Mouse (Mus musculus): ENCODE data around the gene Mgmt.

The Mgmt gene

GRCm38 (mm10) chr7:137048086-137048922 lies 153.9 kb downstream of the Mgmt start:
- in situ Hi-C loops (cut with MboI; ENCODE audit: unreplicated experiment in 2 of 2), result no loop called here

- in situ Hi-C loops (cut with MboI; ENCODE audit: unreplicated experiment in 2 of 2), result no loop called here
Observed at GRCm38 (mm10) chr7:137054343-137054742, 159.9 kb downstream of the Mgmt start.

DNA sequence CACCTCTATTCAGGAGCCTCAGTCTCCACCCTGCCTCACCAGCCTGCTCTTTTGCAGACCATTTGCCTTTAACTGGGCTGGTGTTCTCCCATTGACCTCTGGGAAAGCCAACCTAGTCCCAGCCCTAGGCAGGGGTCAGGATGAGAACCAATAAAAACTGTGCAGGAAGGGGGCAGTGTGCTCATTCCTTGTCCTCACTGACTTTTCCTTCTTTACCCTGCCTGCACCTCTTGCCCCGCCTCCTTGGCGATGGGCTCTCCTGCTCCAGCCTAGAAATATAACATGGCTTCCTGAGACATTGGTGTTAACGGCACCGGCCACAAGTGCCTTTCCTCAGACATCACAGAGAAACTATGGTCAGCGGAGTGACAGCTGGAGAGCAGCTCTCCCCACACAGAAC lies 161.7 kb downstream of the Mgmt start:
- in situ Hi-C loops (cut with MboI; ENCODE audit: unreplicated experiment in 2 of 2), result no loop called here

GRCm38 (mm10) chr7:137060488-137060887 lies 166.1 kb downstream of the Mgmt start:
- in situ Hi-C loops (cut with MboI; ENCODE audit: unreplicated experiment in 2 of 2), result no loop called here

DNA sequence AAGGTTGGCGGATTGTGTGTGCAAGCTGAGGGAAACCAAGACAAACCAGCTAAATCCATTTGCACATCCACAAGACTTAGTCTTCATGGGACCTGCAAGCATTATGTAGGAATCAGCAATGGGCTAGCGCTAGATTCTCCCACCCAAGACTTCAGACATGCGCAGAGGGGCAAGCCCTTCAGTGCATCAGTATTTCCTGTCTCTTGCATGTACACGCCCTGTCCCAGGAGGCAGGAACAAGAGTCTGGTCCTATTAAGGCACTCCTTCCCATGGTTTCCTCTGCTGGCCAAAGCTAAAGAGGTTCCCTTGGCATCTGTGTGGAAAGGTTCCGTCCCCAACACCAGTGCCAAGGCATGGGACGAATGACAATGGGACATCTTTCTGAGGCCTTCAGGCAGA lies 166.7 kb downstream of the Mgmt start:
- in situ Hi-C loops (cut with MboI; ENCODE audit: unreplicated experiment in 2 of 2), result no loop called here

DNA sequence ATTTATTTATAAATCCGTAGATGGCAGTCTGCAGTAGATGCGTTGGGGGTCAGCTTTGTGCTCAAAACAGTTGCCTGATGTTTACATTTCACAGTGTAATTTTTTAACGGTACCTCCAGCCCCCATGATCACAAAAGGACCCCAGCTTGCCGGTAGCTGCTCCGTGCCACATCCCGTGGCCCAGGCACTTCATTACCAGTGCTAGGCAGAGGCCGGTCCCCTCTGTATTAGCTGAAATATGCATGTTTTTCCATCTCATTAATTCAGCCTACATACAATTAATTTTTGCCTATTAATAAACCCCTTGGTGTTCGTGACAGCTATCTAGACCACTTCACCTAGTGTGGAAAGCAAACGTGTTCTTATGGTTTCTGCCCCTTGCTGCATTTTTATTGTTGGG lies 169.8 kb downstream of the Mgmt start:
- in situ Hi-C loops (cut with MboI; ENCODE audit: unreplicated experiment in 2 of 2), result no loop called here

GRCm38 (mm10) chr7:137065408-137065807 lies 171.0 kb downstream of the Mgmt start:
- in situ Hi-C loops (cut with MboI; ENCODE audit: unreplicated experiment in 2 of 2), result no loop called here

- in situ Hi-C loops (cut with MboI; ENCODE audit: unreplicated experiment in 2 of 2), result no loop called here
Observed at GRCm38 (mm10) chr7:137066211-137066610, 171.8 kb downstream of the Mgmt start.

- in situ Hi-C loops (cut with MboI; ENCODE audit: unreplicated experiment in 2 of 2), result no loop called here
Observed at GRCm38 (mm10) chr7:137066997-137067396, 172.6 kb downstream of the Mgmt start.

- in situ Hi-C loops (cut with MboI; ENCODE audit: unreplicated experiment in 2 of 2), result no loop called here
Observed at GRCm38 (mm10) chr7:137067758-137068157, 173.3 kb downstream of the Mgmt start.

- in situ Hi-C loops (cut with MboI; ENCODE audit: unreplicated experiment in 2 of 2), result no loop called here
Observed at GRCm38 (mm10) chr7:137068796-137069195, 174.4 kb downstream of the Mgmt start.

GRCm38 (mm10) chr7:137069768-137070167 lies 175.4 kb downstream of the Mgmt start:
- in situ Hi-C loops (cut with MboI; ENCODE audit: unreplicated experiment in 2 of 2), result no loop called here

GRCm38 (mm10) chr7:137071346-137071745 lies 176.9 kb downstream of the Mgmt start:
- in situ Hi-C loops (cut with MboI; ENCODE audit: unreplicated experiment in 2 of 2), result no loop called here

GRCm38 (mm10) chr7:137073878-137074277 lies 179.5 kb downstream of the Mgmt start:
- in situ Hi-C loops (cut with MboI; ENCODE audit: unreplicated experiment in 2 of 2), result no loop called here

DNA sequence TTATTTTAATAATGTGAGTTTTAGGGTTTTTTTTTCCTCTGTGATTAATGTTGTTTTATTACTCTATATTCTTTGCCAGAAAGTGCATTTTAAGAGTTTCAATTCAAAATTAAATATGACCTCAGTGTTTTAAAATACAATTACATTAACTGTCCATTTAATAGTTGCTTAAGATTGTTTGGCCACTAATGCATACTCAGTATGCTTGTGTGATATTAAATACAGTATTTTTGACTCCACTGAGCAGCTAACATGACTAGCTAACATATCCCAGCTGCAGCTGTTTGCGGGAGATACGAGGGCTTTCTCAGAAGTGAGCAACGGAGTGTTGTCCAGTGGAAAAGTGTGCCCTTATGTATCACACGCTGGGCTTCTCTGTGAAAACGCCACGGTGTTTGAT lies 179.9 kb downstream of the Mgmt start:
- in situ Hi-C loops (cut with MboI; ENCODE audit: unreplicated experiment in 2 of 2), result no loop called here

DNA sequence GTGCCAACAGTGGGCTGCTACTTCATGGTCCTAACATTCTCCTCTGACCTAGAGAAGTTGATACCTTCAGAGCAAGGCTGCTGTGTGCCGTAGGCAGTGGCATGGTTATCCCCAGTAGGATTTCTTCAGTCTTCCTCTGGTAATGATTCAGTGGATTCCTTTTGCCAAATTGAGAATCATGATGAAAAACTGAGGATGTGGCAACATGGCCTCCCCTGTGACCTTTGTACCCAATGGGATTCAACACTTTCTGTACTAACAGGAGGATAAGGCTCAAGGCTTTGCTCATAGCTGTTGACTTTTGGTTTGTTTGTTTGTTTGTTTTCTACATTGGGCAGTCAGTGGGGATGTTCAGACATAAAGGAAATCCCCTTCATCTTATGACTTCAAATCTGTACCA lies 180.9 kb downstream of the Mgmt start:
- in situ Hi-C loops (cut with MboI; ENCODE audit: unreplicated experiment in 2 of 2), result no loop called here

GRCm38 (mm10) chr7:137080171-137080570 lies 185.8 kb downstream of the Mgmt start:
- in situ Hi-C loops (cut with MboI; ENCODE audit: unreplicated experiment in 2 of 2), result no loop called here

GRCm38 (mm10) chr7:137082171-137082570 lies 187.8 kb downstream of the Mgmt start:
- in situ Hi-C loops (cut with MboI; ENCODE audit: unreplicated experiment in 2 of 2), result no loop called here

DNA sequence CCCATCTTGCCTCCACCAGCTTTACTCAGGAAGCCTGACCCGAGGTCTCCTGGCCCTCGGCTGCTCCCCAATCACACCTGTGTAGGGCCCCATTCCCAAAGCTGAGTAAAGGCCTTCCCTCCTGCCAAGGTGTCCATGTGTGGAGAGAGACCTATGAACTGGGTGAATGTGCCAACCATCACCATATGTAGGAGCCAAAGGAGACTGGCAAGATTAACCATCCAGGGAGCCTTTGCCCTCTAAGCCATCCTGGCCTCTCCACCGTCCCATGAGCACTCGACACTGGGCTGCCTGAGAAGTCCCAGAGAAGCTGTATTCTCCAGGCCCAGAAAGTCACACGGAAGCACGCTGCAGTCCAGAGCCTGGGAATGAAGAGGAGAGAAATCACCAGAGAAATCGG lies 190.2 kb downstream of the Mgmt start:
- in situ Hi-C loops (cut with MboI; ENCODE audit: unreplicated experiment in 2 of 2), result no loop called here

- in situ Hi-C loops (cut with MboI; ENCODE audit: unreplicated experiment in 2 of 2), result no loop called here
Observed at GRCm38 (mm10) chr7:137085969-137086606, 191.7 kb downstream of the Mgmt start.

GRCm38 (mm10) chr7:137087136-137087535 lies 192.7 kb downstream of the Mgmt start:
- in situ Hi-C loops (cut with MboI; ENCODE audit: unreplicated experiment in 2 of 2), result no loop called here

DNA sequence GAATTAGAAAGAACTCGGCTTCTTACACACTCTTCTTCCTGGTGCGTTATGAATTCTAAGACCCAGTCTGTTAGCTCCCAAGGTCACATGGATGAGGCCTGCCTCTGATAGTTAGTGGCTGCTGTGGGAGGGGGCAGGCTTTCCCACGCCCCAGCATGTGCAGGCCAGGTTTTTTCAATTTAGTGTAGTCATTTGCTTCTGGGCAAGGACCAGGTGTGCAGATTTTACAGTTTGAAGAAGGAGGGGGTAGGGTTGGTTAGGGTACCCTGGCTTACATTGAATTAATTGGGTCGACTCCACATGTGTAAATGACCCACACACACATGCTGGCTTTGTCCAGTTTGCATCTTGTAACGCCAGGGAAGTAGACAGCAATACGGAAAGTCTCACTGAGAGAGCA lies 193.7 kb downstream of the Mgmt start:
- in situ Hi-C loops (cut with MboI; ENCODE audit: unreplicated experiment in 2 of 2), result no loop called here

Data from v-Abl transformed pro-B cells (cell line).